Mouse (Mus musculus) E14TG2a.4 (cell line): ENCODE measurements around the gene Opa1.

Source experiments
- CTCF ChIP-seq: conservative IDR thresholded peaks from 2 replicates; pipeline ENCODE4 v1.5.1; 2014; ENCODE audit warnings: low read length
- POU5F1 ChIP-seq: IDR thresholded peaks from 2 replicates; pipeline ENCODE4 v1.6.1; 2014; ENCODE audit warnings: low read length, borderline replicate concordance

DNA sequence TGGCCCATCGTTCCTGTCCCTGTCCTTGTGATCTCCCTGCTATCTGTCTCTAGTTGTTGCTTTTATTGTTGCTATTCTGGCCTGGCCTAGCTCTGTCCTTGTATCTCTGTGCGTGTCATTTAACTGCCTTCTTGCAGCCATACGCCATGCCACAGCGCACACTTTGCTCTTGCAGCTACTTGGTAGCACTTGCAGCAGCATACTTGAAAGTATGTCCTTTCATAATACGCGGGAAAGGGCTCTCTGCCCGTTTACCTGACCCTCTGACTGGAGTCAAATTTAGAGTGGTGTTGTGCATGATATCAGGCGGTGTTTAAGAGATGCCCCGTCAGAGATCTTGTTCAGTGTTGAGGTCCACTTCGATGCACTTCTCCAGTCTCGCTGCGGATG, 648 bp downstream of the Opa1 start:
- TF ChIP-seq CTCF (no peak), POU5F1 (no peak)
